Mouse (Mus musculus) intestine, embryonic 14.5 days (tissue): ENCODE data around the gene Znrf1. TPM values are rescaled to one million over a fixed set of nuclear protein-coding genes. Genes with fewer than 3 reads are reported as not detected.
A peak's percentile ranks its signal among the peaks of the same experiment; 100 is the strongest.

Source experiments
- ATAC-seq: fragments of 200-750 bp; cut with Nextera tagmentation; replicated peaks from 2 replicates; pipeline ENCODE4 v1.8.0; 2017; ENCODE audit warnings: low read depth, moderate number of reproducible peaks, moderate TSS enrichment, moderate library complexity; ENCODE audit not compliant: low FRiP score, low TSS enrichment
- DNase-seq: peaks from one replicate; pipeline ENCODE4 v3.0.0-alpha.2; 2018; ENCODE audit warnings: low spot score
- H3K27ac ChIP-seq: fragments of 300-500 bp; sonication (generic); 2 replicates; pipeline ENCODE4 v1.5.1; 2014; ENCODE audit warnings: low read depth, mild to moderate bottlenecking, control low read depth
- H3K27me3 ChIP-seq: fragments of 300-500 bp; sonication (generic); replicated peaks from 2 replicates; pipeline ENCODE4 v1.6.1; 2014; ENCODE audit warnings: low read length, control low read depth; ENCODE audit not compliant: control insufficient read depth, insufficient read depth
- H3K36me3 ChIP-seq: fragments of 300-500 bp; sonication (generic); 2 replicates; pipeline ENCODE4 v1.6.1; 2014; ENCODE audit warnings: low read length, control low read depth; ENCODE audit not compliant: control insufficient read depth, insufficient read depth
- H3K4me1 ChIP-seq: fragments of 300-500 bp; sonication (generic); replicated peaks from 2 replicates; pipeline ENCODE4 v1.6.1; 2014; ENCODE audit warnings: low read length, control low read depth, mixed read lengths; ENCODE audit not compliant: control insufficient read depth, insufficient read depth
- H3K4me2 ChIP-seq: fragments of 300-500 bp; sonication (generic); 2 replicates; pipeline ENCODE4 v1.6.1; 2014; ENCODE audit warnings: low read length
- H3K4me3 ChIP-seq: fragments of 300-500 bp; sonication (generic); 2 replicates; pipeline ENCODE4 v1.5.1; 2014; ENCODE audit warnings: low read depth, low read length, control low read depth, mixed read lengths
- H3K9ac ChIP-seq: fragments of 300-500 bp; sonication (generic); 2 replicates; pipeline ENCODE4 v1.6.1; 2014; ENCODE audit warnings: mild to moderate bottlenecking, low read length
- H3K9me3 ChIP-seq: fragments of 300-500 bp; sonication (generic); 2 replicates; pipeline ENCODE4 v1.6.1; 2016; ENCODE audit warnings: low read length, control low read depth; ENCODE audit not compliant: control insufficient read depth
- WGBS: fragments of 180-500 bp; shearing (Covaris S2); extraction: QIAGEN DNeasy Blood & Tissue Kit; methylation state at CpG from one replicate; pipeline ENCODE4 v1.1.7; 2014; 5-methylcytosine and 5-hydroxymethylcytosine counted together
- polyA plus RNA-seq: library from polyadenylated mRNA; unstranded; fragments of >200 nt; fragmentation: Nextera tagmentation; extraction: Ambion mirVana; gene quantifications from 2 replicates; pipeline ENCODE4 v1.2.1, GENCODE M21; 2014

The Znrf1 gene
- polyA plus RNA-seq, 1 experiment from 2014 or later = 34.2 TPM

- Histone ChIP-seq H3K36me3 (peaks cover 3% of the 10 kb centered on the region; the same call in 1 of the 2 replicates), H3K27ac (0 out of 2 replicates have a peak overlapping the region, but pooled peaks have one; percentile 24), H3K27me3 (no peaks in the 10 kb centered on the region), H3K4me2 (no peak overlapping the region), H3K4me3 (no peak overlapping the region), H3K4me1 (peaks cover 8% of the 10 kb centered on the region; the same call in 1 of the 2 replicates), H3K9me3 (no peaks in the 10 kb centered on the region), H3K9ac (no peak overlapping the region)
- no peak for ATAC-seq
- 74% methylated on average over 9 of the region's 9 CpGs for WGBS
- DNase-seq = no peak
These were observed 14.3 kb downstream of the Znrf1 start for GRCm38 (mm10) chr8:111550002-111550870.

- Histone ChIP-seq H3K4me3 (no peak overlapping the region), H3K9ac (no peak overlapping the region), H3K4me1 (peaks cover 5% of the 10 kb centered on the region; the same call in 1 of the 2 replicates), H3K4me2 (no peak overlapping the region), H3K27ac (no peak overlapping the region), H3K9me3 (no peaks in the 10 kb centered on the region), H3K36me3 (peaks cover 3% of the 10 kb centered on the region; the same call in 1 of the 2 replicates), H3K27me3 (no peaks in the 10 kb centered on the region)
- ATAC-seq = no peak
- DNase-seq = no peak
- 81% methylated on average over 8 of the region's 8 CpGs for WGBS
These were observed 15.7 kb downstream of the Znrf1 start for GRCm38 (mm10) chr8:111551511-111552130.

DNA sequence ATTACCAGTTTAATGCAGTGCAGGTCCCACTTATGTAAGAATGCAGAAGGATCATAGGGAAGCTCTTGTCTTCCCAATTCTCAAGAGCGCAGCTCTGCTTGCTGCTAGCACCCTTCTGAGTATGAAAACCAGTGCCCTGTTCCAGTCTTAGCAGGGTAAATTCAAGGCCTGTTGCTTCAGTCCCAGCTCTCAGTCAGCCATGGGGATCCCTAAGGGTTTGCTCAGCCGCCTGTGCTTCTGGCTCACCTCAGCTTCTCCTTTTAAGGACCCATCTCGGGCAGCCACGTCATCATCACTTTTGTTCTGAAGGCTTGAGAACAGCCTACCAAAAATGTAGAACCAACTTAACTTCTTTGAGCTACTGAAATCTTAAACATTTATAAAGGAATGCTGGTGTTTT is 25.9 kb downstream of the Znrf1 start:
- Histone ChIP-seq H3K27me3 (no peaks in the 10 kb centered on the region), H3K9ac (no peak overlapping the region), H3K4me1 (peaks cover 25% of the 10 kb centered on the region), H3K4me3 (no peak overlapping the region), H3K4me2 (no peak overlapping the region), H3K27ac (no peak overlapping the region), H3K9me3 (no peaks in the 10 kb centered on the region), H3K36me3 (no peaks in the 10 kb centered on the region)
- no peak for ATAC-seq
- no peak for DNase-seq
- WGBS = 85% methylated on average over 4 of the region's 4 CpGs

- peaks cover 27% of the 10 kb centered on the region for H3K4me1 ChIP-seq
- ATAC-seq = no peak
- no peak overlapping the region for H3K27ac ChIP-seq
- no peaks in the 10 kb centered on the region for H3K36me3 ChIP-seq
- no peak for DNase-seq
- no peak overlapping the region for H3K4me2 ChIP-seq
- H3K9me3 ChIP-seq = no peaks in the 10 kb centered on the region
- no peak overlapping the region for H3K4me3 ChIP-seq
- no peak overlapping the region for H3K9ac ChIP-seq
- H3K27me3 ChIP-seq = no peaks in the 10 kb centered on the region
- WGBS = 90% methylated on average over 5 of the region's 5 CpGs
These were observed 26.4 kb downstream of the Znrf1 start for GRCm38 (mm10) chr8:111562274-111562803.

DNA sequence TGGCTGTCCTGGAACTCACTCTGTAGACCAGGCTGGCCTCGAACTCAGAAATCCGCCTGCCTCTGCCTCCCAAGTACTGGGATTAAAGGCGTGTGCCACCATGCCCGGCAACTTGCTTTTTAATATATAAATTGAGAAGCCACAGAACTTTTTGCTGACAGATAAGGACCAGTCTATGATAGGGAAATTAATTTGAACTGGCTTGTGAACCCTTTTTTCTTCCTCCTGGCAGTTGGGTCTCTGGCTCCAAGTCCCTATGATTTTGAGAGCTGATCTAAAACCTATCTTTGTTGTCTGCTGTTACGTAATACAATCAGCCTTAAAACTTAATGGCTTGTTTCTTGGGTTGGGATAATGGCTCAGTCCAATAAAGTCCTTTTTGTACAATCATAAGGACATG is 27.2 kb downstream of the Znrf1 start:
- ATAC-seq (no peak), DNase-seq (no peak)
- H3K9me3 ChIP-seq = no peaks in the 10 kb centered on the region
- H3K4me1 ChIP-seq = peaks cover 34% of the 10 kb centered on the region
- H3K9ac ChIP-seq = no peak overlapping the region
- no peaks in the 10 kb centered on the region for H3K36me3 ChIP-seq
- no peak overlapping the region for H3K27ac ChIP-seq
- 92% methylated on average over 5 of the region's 5 CpGs for WGBS
- no peaks in the 10 kb centered on the region for H3K27me3 ChIP-seq
- H3K4me2 ChIP-seq = no peak overlapping the region
- no peak overlapping the region for H3K4me3 ChIP-seq

- no peak overlapping the region for H3K4me2 ChIP-seq
- ATAC-seq (no peak), DNase-seq (no peak)
- H3K9me3 ChIP-seq = no peaks in the 10 kb centered on the region
- H3K36me3 ChIP-seq = no peaks in the 10 kb centered on the region
- WGBS = 83% methylated on average over 4 of the region's 4 CpGs
- no peak overlapping the region for H3K27ac ChIP-seq
- no peaks in the 10 kb centered on the region for H3K27me3 ChIP-seq
- no peak overlapping the region for H3K4me3 ChIP-seq
- H3K9ac ChIP-seq = no peak overlapping the region
- peaks cover 32% of the 10 kb centered on the region for H3K4me1 ChIP-seq
These were observed 27.8 kb downstream of the Znrf1 start for GRCm38 (mm10) chr8:111563687-111564086.

DNA sequence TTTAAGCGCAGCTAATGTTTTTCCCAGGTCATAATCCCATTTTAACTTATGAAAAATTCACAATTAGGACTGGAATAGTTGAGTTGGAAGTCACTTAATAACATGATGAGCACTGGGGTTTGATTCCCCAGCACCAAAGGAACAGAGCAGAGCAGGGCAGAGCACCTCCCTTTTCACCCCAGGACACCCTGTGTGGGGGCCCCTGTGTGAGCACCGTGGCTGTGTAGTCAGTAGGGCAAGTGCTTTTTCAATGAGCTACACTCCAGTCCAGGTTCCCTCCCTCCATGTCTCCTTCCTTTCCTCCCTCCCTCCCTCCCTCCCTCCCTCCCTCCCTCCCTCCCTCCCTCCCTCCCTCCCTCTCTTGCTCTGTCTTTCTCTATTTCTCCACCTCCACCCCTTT is 28.2 kb downstream of the Znrf1 start:
- Histone ChIP-seq H3K27me3 (no peaks in the 10 kb centered on the region), H3K9me3 (no peaks in the 10 kb centered on the region), H3K4me1 (peaks cover 28% of the 10 kb centered on the region), H3K36me3 (no peaks in the 10 kb centered on the region), H3K4me3 (no peak overlapping the region), H3K9ac (no peak overlapping the region), H3K4me2 (no peak overlapping the region), H3K27ac (no peak overlapping the region)
- ATAC-seq (no peak), DNase-seq (no peak)
- WGBS = 92% methylated on average over 2 of the region's 2 CpGs

DNA sequence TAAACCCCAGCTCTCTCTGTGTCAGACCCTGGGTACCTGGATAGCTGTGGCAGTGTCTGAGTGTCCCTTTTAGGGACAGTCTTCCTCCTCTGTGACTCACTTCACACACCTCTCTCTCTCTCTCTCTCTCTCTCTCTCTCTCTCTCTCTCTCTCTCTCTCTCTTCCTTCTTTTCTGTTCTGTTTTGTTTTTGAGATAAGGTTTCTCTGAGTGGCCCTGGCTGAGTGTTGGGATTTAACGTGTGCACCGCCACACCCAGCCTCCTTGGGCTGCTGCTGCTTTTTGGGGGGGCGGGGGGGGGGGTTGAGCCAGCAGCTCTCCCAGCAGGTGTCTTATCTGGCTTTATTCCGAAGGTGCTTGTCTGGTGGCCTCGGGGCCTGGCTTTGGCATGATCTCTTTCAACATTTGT is 29.9 kb downstream of the Znrf1 start:
- 37% methylated on average over 5 of the region's 5 CpGs for WGBS
- Histone ChIP-seq H3K4me2 (no peak overlapping the region), H3K4me1 (peaks cover 23% of the 10 kb centered on the region), H3K27ac (no peak overlapping the region), H3K9me3 (no peaks in the 10 kb centered on the region), H3K4me3 (no peak overlapping the region), H3K9ac (no peak overlapping the region), H3K36me3 (no peaks in the 10 kb centered on the region), H3K27me3 (no peaks in the 10 kb centered on the region)
- ATAC-seq (no peak), DNase-seq (no peak)
